Mouse (Mus musculus): Measurements from ENCODE around the gene Atp6v1g3.

DNA sequence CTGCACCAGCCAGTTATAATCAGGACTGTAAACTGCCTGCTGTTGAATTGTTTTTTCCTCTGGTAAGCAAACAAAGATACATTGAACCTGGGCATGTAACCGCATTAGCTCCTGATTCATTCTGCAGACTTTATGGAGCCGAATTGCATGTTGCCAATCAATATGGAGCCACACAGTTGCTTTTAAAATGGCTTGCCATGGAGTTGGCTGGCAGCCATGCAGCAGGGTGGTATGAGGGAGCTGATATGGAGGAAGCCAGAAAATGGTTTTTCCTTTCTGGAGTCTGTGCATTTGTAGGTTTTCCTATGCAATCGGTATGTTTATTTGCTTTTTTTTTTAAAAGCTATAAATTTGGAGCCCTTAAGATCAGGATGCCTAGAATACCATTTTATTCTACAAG lies 28.0 kb upstream of the Atp6v1g3 start:
- TF ChIP-seq POLR2A (IDR thresholded peaks at IDR 0.05; ENCODE audit: low read depth, low read length) (no peak), CTCF (IDR thresholded peaks at IDR 0.05; ENCODE audit: borderline replicate concordance, insufficient read depth, low read length) (no peak)
